Mouse (Mus musculus) thymus, postnatal 10 days (tissue): ENCODE measurements at regions not wholly inside any gene's neighbourhood (a gene's known extent, or its start where the extent isn't known, plus 50 kb on each side); places are given as distances from the start of the nearest gene placed in this dataset.

Experiments
- DNase-seq, 2 experiments: peaks; one replicate each; pipeline ENCODE4 v3.0.0; 2021; ENCODE audit warnings: low spot score in 2 of 2

DNA sequence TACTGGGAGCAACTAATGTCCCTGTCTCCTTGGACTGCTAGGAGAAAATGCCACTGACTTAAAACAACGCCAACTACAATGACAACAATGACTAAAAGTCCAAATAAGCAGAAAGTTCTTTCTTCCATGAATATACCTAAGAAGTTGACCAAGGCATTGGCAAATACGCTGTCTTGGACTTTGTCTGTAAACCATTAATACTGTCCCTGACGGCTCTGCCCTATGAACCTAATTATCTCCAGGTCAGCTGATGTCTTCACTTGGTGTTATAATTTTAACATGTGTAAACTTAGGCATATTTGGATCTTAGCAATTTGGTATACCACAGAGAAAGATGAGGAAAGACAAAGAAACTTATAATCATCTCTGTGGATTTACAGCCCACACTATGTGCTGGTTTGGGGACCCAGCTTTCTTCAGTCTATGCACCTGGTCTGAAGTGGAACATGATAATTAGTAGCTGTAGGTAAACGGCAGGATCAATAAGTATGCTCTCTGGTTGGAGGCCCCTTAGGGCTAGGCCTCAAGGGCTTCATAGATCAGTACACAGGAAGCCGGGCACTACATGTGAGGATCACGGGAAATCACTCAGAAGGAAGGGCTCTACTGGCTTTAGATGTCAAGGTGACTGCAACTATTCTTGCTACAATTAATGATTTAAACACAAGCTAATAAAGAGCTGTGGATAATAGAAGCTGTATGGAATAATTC, 380.3 kb upstream of the Adgrl2 start:
- DNase-seq: no peak

DNA sequence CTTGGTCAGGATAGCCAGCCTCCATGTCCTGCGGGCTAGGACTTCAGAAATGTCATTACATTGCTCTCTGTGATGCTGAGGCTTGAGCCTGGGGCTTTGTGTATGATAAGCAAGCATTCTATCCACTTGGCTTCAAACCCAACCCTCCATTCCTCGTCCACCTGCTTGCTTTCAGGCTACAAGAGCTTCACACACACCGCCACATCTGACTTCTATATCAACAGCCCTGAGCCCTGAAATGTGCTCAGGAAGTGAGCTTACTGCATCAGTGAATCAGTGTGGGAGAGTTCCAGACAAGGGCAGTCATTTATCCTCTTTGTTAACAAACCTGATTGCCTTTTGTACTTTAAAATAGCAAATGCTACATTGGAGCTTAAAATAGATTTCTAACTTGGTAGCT, 377.5 kb upstream of the Adgrl2 start:
- no peak for DNase-seq

DNA sequence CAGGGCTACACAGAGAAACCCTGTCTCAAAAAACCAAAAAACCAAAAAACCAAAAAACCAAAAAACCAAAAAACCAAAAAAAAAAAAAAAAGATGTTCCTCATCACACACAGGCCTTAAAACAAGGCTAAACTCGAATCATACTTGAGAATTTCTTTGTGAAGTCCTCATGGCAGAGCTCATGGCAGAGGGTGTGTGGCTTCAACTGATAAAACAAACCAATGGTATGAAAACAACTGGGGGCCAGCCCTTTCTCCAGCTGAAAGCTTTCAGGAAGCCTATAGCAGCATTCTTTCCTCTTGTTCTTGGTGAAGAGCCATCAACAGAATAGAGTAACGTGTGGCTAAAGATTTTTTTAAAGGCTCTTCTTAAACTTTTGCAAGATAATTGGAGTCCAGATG, 369.8 kb upstream of the Adgrl2 start:
- DNase-seq: no peak

DNA sequence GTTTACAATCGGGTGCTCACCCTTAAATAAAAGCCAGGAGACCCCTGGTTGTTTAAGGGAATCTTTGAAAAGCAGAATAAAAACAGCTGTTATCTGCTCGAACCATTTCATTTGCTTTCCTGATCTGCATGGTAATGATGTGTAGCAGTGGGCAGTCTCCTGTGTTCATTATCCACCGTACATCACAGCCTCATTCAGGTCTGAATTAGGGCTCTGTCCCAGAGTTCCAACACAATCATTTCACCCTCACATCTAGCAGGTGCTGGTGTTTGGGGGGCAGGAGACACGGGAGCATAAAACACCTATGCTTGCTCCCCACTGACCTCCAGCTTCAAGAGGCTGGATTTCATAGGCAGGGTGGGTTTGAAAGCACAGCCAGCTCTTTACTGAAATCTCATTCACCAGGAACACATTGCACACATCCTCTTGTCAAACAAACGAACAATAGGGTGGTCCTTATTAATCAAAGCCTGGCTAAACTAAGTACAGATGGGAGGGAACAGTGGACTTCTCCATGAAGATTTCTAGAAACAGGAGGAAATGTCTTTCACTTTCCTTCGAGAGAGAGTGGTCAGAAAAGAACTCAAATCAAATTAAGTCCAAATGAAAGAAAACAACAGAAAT, 368.3 kb upstream of the Adgrl2 start:
- no peak for DNase-seq

DNA sequence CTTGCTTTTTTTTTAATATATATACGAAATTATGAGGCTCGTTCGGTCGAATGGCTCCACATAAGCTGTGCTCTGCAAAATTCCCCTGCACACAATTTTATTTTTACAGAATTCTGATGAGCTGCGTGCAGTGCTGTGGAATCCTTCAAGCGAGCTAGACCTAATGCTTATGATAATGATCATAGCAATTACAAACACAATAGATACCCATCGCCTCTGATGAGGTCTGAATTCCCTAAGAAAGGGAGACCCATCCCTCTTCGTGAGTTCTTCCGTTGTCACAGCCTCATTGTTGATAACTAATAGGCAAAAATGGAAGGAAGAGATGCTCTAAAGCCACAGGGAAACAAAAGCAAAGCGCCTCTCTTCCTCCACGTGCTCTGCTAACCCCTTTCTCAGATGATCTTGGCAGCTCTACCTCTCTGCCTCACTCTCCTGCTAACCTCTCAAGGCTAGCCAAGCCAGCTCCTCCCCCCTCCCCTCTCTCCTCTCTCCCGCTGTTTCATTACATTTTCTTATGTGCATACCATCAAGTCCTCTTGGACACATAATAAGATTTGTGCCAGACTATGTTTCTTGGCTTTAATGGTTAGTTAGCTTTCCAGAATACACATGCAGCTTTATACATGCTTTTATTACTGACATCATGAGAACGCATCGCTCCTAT, 367.7 kb upstream of the Adgrl2 start:
- no peak for DNase-seq

DNA sequence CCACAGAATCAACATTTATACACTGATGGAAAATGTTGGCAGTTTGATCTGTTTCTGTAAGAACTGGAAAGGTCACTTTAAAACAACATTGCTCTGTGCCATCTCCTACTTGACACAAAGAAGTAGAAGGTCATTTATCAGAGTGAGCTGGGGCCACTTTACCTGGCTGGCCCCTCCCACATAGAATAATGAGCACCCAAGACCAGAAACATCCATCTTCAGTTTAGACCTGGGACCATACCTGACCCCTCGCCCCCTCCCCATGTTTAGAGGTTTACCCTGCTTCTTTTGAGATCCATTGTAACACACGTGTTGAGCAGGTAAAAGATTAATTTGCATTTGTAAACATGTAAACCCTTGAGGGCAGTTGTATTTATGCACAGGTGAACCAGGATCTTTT, 366.8 kb upstream of the Adgrl2 start:
- no peak for DNase-seq

DNA sequence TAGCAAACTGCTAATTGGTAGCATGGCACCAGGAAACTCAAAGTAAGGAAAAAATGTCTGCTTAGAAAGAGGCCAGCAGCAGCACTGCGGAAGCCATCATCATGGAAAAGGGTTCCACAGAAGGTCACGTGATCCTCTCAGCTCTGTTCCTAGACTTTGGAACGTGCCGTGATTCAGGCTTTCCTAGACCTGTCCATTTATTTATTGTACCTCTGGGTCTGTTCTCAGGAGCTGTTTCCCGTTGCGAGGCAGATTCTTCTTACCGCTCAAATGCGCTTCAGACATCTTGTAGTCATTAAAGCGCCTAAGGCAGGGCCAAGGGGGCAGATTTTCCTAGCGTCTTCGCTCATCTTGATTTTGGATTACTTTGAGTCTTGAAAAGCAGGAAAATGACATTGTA, 365.0 kb upstream of the Adgrl2 start:
- no peak for DNase-seq

DNA sequence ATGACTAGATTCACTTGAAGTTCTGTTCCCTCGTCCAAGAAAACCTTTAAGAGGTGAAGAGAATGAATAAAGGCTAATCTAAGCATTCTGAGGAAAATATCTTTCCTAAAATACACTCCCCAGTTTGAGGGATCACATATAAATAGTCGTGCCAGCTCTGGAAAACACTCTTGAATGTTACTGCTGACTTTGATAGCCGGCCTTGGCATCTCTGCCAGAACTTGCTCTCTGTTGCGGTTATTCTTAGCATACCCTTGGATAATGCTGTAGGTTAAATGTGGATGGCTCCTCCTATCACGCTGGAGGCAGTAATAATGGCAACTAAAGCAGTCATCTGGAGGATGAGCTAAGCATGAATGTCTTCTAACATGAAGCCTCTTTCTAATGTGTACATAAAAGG, 363.6 kb upstream of the Adgrl2 start:
- no peak for DNase-seq

DNA sequence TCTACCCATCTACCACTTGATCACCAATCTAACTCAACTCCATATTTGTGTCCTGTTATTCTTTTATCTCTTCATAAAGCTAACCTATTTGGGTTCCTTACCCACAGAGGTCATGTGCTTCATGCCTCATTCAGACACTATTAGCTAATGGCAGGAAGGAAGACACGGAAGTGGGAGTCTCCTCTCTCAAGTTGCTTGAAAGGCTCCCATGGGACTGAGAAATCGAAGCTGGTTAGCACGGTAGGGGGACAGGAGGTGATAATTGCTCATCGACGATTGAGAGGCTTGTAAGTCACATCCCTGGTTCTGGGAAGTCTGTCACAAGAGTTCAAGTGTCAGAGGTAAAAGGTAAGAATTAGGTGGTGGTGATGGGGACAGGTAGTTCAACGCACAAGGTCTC, 362.2 kb upstream of the Adgrl2 start:
- DNase-seq: no peak

DNA sequence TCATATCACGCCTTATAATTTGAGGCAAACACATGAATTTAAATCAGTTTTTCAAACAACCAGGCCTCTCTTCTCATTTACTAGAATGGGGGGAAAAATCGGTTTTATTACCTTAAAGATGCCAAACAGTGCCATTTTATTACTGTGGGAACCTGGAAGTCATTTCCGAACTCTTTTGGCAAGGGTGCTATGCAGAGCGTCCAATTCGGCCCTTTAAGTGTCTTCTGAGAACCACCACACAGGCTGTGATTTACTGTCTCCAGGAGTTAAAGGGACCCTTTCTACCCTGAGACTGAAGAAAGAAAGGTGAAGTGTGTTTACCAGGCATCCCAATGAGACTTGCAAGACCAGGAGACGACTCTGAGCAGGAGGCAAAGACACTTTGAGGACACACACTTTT, 359.4 kb upstream of the Adgrl2 start:
- DNase-seq: no peak

DNA sequence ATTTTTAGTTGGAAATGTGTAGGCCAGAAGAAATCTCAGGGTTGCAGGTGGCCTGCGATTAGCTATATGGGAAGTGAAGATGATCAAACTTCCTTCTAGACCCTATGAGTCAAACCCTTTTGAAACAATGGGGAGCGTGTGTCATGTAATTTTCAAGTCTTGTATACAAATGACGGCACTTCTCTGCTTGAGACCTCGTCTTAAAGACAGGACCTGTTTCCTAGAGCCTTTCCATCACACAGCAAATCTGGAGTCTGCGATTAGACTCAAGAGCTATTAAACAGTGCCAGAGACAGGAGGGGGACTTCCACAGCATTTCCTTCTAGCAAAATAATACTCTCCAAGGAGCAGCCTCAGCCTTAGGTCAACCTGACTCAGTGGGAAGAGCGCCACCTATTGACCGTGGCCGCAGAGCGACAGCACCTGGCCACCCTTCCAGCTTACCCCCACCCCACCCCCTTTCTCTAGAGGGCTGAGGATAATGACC, 358.9 kb upstream of the Adgrl2 start:
- DNase-seq: peak in 1 of 2 experiments; percentile 12

DNA sequence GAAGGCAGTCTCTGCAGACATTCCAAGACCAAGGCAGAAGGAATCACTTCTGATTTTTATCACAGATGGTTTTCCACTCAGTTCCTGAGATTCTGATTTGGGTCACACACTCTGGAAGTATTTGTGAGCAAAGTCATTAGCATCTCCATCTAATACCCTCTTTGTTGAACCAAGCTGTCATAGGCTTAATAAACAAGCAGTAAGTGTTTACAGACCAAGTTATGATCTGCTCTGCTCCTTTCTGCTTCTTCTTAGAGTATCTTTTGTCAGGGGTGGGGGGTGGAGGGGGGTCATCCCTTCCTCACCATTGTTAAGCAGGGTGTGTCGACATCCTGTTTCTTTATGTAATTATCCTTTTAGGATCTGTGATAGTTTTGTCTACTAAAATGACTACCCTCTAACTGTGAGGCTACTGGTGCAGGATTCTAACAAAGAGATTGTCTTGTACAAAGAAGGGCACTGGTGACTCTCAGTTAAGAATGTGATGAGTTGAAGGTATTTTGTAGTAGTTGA, 358.2 kb upstream of the Adgrl2 start:
- DNase-seq: no peak

DNA sequence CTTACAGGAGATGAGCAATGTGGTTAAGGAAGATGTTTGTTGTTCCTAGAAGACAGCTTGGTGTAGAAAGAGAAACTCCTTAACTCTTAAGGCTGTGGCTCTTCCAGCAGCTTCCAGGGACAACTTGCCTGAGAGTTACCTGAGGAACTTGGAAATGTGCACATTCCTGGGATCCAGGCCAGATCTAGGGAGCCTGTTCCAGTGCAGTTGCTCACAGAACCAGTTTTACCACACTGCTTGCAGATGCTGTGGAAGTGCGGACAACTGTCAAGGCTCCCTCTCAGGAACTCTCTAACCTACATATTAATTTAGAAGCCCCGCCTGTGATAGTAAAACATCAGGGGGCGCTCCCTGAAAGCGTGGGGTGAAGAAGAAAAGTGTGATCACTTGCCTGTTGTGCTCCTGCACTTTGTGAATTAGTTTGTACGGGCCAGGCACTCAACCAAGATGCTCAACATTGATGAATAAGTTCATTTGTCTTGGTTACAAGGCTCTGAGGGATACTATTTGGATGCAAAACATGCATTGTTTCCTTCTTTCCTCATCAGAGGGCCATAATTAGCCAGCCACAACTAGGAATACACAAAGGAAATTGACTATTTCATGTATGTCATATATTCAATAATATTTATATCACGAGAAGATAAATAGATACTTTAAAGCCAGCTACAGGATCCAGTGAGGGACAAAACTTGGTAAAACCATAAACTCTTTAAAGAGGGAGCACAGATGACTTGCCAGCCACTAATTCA, 357.1 kb upstream of the Adgrl2 start:
- no peak for DNase-seq

DNA sequence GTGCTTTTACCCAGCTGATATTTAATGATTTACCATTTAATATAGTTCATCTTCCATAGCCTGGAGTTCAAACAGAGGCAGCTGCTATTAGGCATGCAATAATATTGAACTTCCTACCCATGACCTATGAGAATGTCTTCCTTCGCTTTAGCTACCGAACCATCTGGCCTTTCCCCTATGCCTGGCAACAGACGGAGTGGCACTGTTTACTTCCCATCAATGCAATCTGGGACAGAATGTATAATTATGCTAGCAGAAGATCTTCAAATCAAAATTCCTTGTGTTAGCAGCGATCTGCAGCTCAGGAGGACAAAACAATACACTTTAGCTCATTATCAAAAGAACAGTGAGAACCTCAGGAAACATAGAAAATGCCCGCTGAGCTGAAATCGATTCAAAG, 352.2 kb upstream of the Adgrl2 start:
- DNase-seq: no peak

DNA sequence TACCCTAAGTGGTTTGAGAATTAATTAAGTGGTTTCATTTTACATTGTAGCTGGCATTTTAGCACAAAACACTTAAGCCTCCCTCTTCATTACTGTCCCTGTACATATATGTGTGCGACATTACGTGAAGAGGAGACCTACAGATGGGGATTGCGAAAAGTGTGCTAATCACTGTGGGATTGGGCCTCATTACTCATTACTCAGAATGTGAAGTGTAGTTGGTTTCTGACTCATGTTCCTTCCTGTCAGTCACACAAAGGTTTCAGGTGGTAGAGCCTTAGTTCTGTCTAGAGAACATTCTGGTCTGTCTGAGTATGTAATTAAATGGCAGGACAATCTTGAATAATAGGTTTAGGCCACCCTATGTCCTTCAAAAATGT, 349.0 kb upstream of the Adgrl2 start:
- no peak for DNase-seq

DNA sequence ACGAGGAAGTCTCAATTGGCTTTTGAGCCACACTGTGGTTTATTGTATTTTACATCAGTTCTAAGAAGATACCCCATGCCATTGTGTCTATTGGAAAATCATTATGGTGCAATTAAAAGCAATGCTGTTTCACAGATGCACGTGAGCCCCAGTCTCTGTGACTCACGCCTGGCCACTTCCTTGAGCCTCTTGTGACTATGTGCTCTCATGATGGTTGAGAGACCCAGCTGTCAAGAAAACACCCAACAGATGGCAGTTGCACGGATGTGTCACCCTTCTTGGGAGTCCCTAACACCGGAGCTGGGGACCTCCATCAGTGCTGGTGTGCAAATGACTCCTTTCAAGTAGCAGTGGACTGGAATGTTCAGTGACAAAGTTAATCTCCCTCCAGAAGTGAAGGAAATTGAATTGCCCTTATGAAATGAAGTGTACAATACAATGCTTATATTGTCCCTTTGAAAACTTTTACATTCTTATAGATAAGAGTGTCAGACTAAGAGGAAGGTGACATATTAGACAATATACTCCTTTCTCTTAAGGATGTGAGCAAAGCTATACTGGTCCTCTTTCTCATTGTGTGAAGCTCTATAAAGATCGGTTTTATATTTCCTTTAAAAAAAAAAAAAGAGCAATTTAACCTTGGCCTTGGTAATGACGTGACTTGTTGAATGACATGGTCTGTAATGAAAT, 348.5 kb upstream of the Adgrl2 start:
- DNase-seq: no peak

DNA sequence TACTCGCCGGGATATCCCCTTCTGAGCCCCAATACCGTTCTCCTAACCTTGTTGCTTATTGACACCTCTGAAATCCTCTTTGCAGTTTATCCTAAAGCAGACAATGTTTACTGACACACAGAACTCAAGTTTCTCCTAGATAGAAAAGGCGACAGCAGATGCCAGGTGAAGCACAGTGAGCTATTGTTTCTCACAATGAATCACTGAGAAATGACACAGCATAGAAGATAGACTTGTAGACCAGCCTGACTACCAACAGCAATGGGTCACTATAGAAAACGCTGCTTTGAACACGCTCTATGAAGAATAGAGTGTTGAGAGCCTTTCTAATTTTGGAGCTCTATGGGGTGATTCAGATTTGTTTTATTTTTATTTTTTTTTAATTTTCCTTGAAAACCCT, 344.9 kb upstream of the Adgrl2 start:
- DNase-seq: no peak

DNA sequence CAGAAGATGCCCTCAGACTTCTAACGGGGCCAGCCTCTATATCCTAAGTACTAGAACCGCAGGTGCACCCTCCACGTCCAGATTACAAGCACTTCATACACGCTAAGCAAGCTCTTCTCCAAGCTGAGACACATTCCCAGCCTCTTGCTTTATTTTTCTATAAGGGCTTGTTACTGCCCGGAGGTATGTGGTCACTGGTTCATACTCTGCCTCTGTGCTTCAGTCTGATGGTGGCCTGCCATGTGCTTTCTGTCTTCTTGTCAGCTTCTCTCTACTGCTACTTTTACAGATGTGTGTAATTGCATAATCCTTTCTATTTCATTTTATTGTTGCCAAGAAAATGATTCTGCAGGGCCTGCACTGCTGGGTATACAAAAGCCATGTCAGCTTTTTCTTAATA, 343.3 kb upstream of the Adgrl2 start:
- no peak for DNase-seq

DNA sequence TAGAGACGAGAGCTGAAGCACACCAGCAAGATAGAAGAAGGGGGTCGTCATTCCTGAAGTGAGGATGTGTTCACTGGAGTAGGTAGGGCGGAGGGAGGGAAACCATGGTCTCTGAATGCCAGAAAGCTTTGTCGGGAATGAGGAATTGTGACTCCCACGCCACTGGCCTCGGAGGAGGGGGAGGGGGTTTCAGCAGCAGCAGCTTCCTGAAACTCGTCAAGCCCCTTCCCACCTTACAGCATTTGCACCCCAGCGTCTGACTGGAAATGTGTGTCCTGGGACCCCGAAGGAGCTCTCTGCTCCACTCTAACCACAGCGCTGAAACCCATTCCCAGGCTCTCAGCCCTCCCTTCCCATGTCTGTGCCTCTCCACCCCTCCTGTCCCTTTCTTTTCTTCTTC, 342.8 kb upstream of the Adgrl2 start:
- no peak for DNase-seq

DNA sequence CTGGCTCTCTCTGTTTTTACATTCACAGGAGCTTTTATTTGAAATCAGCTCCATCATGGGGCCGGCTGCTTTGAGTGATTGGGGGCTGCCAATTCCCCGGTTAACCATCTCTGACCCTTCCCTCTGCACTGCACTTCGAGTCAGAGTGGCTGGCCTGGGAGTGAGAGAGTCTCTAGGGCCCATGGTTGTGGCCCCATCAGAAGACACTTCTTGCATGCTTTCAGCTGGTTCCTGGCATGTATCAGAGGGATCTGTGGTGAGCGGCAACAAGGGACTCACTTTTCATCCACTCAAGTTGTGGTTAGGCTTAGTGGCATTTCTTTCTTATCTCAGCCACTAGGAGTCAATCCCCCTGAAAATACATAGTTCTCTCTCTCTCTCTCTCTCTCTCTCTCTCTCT, 341.8 kb upstream of the Adgrl2 start:
- DNase-seq: no peak

DNA sequence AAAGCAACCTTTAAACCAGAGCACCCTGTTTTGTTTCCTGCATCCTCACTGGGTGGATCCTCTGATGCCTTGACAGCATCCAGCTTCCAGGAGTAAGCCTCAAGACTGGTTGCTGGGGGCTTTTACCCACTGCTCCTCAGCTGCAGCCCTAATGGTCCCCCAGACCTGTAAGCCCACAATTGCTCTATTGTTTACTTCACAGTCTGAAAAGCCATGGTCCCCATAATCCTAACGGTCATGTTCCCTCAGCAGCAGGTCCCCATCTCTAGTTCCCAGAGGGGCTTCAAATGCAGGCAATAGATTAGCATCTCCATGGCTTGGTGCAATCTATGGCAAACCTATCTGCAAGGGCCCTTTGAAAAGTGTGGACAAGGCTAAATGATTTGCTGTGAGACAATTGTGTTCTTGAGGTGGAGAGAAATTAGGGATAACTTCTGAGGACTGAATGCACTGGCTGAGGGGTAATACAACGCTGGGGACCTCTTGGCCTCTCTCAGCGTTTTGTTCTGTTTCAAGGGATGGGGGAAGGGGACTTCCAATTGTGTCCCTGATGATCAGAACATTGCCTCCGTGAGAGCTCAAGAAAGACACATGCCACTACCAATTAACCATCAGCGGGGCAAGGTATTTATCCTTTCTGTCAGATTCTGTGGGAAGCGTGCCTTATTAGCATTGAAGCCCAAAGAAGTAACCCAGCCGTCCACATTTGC, 341.1 kb upstream of the Adgrl2 start:
- no peak for DNase-seq
